20 mouse cellular contexts compared by ENCODE assay signal in the genomic region with DNA sequence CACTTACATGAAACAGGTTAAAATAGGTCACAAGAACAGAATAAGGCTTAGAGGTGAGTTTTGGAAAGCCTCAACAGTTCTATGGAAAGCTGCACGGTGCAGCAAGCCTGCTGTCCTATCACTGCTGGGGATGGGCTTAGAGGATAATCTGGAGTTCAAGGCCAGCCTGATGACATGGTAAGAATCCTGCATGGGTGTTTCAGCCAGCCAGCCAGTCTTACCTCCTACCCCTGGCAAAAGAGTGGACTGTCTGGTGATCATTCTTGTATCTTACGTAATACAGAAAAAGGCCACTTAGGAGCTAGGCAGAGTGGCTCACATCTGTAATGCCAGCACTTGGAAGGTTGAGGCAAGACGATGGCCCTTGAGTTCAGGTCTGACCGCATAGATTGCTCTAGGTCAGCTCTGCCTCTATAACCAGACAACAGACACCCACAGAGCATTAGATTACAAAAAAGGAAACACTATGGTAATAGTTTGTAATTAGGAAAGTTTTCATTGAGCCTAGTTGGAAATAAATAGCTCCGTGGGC. TPM values are rescaled to one million over a fixed set of nuclear protein-coding genes. Genes with fewer than 3 reads are reported as not detected.
DNase-seq lines count a peak whose midpoint lies in the region; ATAC-seq lines count a peak whose summit lies in the region.
"Had no signal": no experiment of that assay in that cellular context is flagged by ENCODE, and none has a peak within 500 bp of the region (broad histone marks: within the 10 kb centered on the region; RNA-seq: fewer than 3 reads in every experiment).

No protein-coding gene starts in this region.

- H3K4me3 ChIP-seq in forebrain, embryonic 13.5 days: no peak overlapping the region
- H3K4me3 ChIP-seq: forebrain, embryonic 15.5 days; heart, adult 2 months; heart, embryonic 10.5 days; heart, embryonic 13.5 days had no signal

- H3K4me1 ChIP-seq in forebrain, embryonic 13.5 days: peaks cover under 1% of the 10 kb centered on the region; the same call in 1 of the 2 replicates

- DNase-seq in adrenal gland, adult (ENCODE audit: inconsistent age in 2 of 2, low spot score in 1 of 2): peak; percentile 65 to 86
- no peak for DNase-seq in adrenal gland, postnatal 14 days
- peak; percentile 35 for DNase-seq in adrenal gland, postnatal 10 days
- no peak for DNase-seq in adrenal gland, postnatal 25 days
- DNase-seq in lung, postnatal 36 days: peak; percentile 43
- DNase-seq in lung, postnatal 4 days: no peak
- DNase-seq: gastrocnemius, postnatal 10 days; gastrocnemius, postnatal 36 days; heart, postnatal 14 days; heart, postnatal 4 days had no signal

- ATAC-seq in forebrain, embryonic 13.5 days: no peak
- ATAC-seq: activated CD4-positive, CD25-positive, alpha-beta regulatory T cell, adult 4 months; forebrain, embryonic 15.5 days; hindbrain, postnatal 0 days; inflammation-experienced regulatory T-cells, adult 6 months; intestine, embryonic 16.5 days had no signal

- H3K9ac ChIP-seq in forebrain, embryonic 13.5 days: no peak overlapping the region
- H3K9ac ChIP-seq: forebrain, embryonic 15.5 days; heart, embryonic 13.5 days; hindbrain, embryonic 14.5 days had no signal

- no peaks in the 10 kb centered on the region for H3K27me3 ChIP-seq in forebrain, embryonic 13.5 days
- H3K27me3 ChIP-seq: forebrain, embryonic 15.5 days; heart, embryonic 13.5 days had no signal

- no peak overlapping the region for H3K27ac ChIP-seq in forebrain, embryonic 13.5 days
- H3K27ac ChIP-seq: forebrain, embryonic 15.5 days; heart, adult 2 months; heart, embryonic 10.5 days; heart, embryonic 13.5 days; hindbrain, embryonic 14.5 days; hindbrain, postnatal 0 days had no signal

- WGBS in forebrain, embryonic 13.5 days: 90% methylated on average over 5 of the region's 5 CpGs

- peaks cover 65% of the 10 kb centered on the region for H3K36me3 ChIP-seq in forebrain, embryonic 13.5 days (ENCODE audit: poor library complexity, severe bottlenecking)

- H3K4me2 ChIP-seq in forebrain, embryonic 13.5 days: no peak overlapping the region
- H3K4me2 ChIP-seq: forebrain, embryonic 15.5 days; heart, embryonic 13.5 days; hindbrain, embryonic 14.5 days had no signal

- H3K9me3 ChIP-seq in forebrain, embryonic 13.5 days (replicated peaks): no peaks in the 10 kb centered on the region
- H3K9me3 ChIP-seq: forebrain, embryonic 15.5 days; heart, embryonic 10.5 days; heart, embryonic 13.5 days had no signal

RNA-seq across cellular contexts. Expression of gene Pigb, which starts 19.5 kb away (rescaled TPM):
- 10.6 and 12.1 TPM in 2 replicates for total RNA-seq in adrenal gland, postnatal 14 days (2021)
- 10 to 100 TPM in 1 of 2 experiments, 1 to 10 TPM in 1; 7.6 to 12.1 TPM for total RNA-seq in adrenal gland, postnatal 10 days (2021)
- 11.9 and 20.4 TPM in 2 replicates for total RNA-seq in adrenal gland, postnatal 25 days (2021)
- polyA plus RNA-seq in forebrain, embryonic 13.5 days (2015; fragmentation: Nextera tagmentation; extraction: Ambion mirVana): 8.4 and 11.3 TPM in 2 replicates

RNA-seq across cellular contexts. Expression of gene Rab27a, which starts 24.0 kb away (rescaled TPM):
- total RNA-seq in adrenal gland, postnatal 14 days (2021): 27.4 and 28.0 TPM in 2 replicates
- 10 to 100 TPM; 21.9 to 27.0 TPM for total RNA-seq in adrenal gland, postnatal 10 days (2021)
- 28.5 and 47.1 TPM in 2 replicates for total RNA-seq in adrenal gland, postnatal 25 days (2021)
- polyA plus RNA-seq in forebrain, embryonic 13.5 days (2015; fragmentation: Nextera tagmentation; extraction: Ambion mirVana): 0.96 and 1.2 TPM in 2 replicates

RNA-seq across cellular contexts. Expression of gene Ccpg1, which starts 35.4 kb away (rescaled TPM):
- total RNA-seq in adrenal gland, postnatal 14 days (2021): 92.7 and 97.7 TPM in 2 replicates
- 10 to 100 TPM; 71.0 to 73.8 TPM for total RNA-seq in adrenal gland, postnatal 10 days (2021)
- total RNA-seq in adrenal gland, postnatal 25 days (2021): 145 and 166 TPM in 2 replicates
- polyA plus RNA-seq in forebrain, embryonic 13.5 days (2015; fragmentation: Nextera tagmentation; extraction: Ambion mirVana): 32.0 and 32.5 TPM in 2 replicates

RNA-seq across cellular contexts. Expression of gene Ccpg1os, which starts 35.5 kb away (rescaled TPM):
- 11.6 and 13.3 TPM in 2 replicates for total RNA-seq in adrenal gland, postnatal 14 days (2021)
- total RNA-seq in adrenal gland, postnatal 10 days (2021): 10 to 100 TPM; 11.3 to 12.4 TPM
- total RNA-seq in adrenal gland, postnatal 25 days (2021): 23.8 TPM in 2 replicates
- 26.4 and 26.9 TPM in 2 replicates for polyA plus RNA-seq in forebrain, embryonic 13.5 days (2015; fragmentation: Nextera tagmentation; extraction: Ambion mirVana)

Comparison
In these comparisons a context has a peak if more than half of its experiments do, and no peak if none do; other contexts are left out.
1. DNase-seq: peak in adrenal gland, adult (2 of 2), adrenal gland, postnatal 10 days (single experiment) and lung, postnatal 36 days (single experiment); none in adrenal gland, postnatal 14 days (single experiment), adrenal gland, postnatal 25 days (single experiment) and lung, postnatal 4 days (0 of 2).